Mouse (Mus musculus) stomach, postnatal 0 days (tissue): ENCODE measurements at regions not wholly inside any gene's neighbourhood (a gene's known extent, or its start where the extent isn't known, plus 50 kb on each side); places are given as distances from the start of the nearest gene placed in this dataset.

Experiments used
- CTCF ChIP-seq: IDR thresholded peaks from 2 replicates; pipeline ENCODE4 v1.5.1; 2016; ENCODE audit warnings: antibody characterized with exemption, low read depth, mild to moderate bottlenecking, moderate library complexity
- EP300 ChIP-seq: optimal IDR thresholded peaks from 2 replicates; pipeline ENCODE3; 2016; ENCODE audit warnings: antibody characterized with exemption

GRCm38 (mm10) chr7:129914871-129915270 is 323.2 kb downstream of the Wdr11 start:
- TF ChIP-seq CTCF (no peak), EP300 (no peak)
